In genomic region chr14:57791171-57791570, GRCm38 (mm10) we compare ENCODE assay signal across 25 mouse cellular contexts. TPM values are rescaled to one million over a fixed set of nuclear protein-coding genes. Genes with fewer than 3 reads are reported as not detected.
"Had no signal": no experiment of that assay in that cellular context is flagged by ENCODE, and none has a peak within 500 bp of the region (broad histone marks: within the 10 kb centered on the region; RNA-seq: fewer than 3 reads in every experiment).

No protein-coding gene starts in this region.

- H3K4me2 ChIP-seq: liver, embryonic 13.5 days; lung, embryonic 14.5 days; midbrain, embryonic 13.5 days; neural tube, embryonic 12.5 days; neural tube, embryonic 15.5 days had no signal

- ATAC-seq: lung, postnatal 0 days; midbrain, embryonic 13.5 days had no signal

- H3K27ac ChIP-seq: liver, embryonic 13.5 days; macrophage; midbrain, embryonic 13.5 days; neural tube, embryonic 12.5 days; neural tube, embryonic 15.5 days; stomach, postnatal 0 days had no signal

- H3K9me3 ChIP-seq: liver, embryonic 13.5 days; midbrain, embryonic 13.5 days; neural tube, embryonic 12.5 days; neural tube, embryonic 15.5 days had no signal

- H3K27me3 ChIP-seq: liver, embryonic 13.5 days; midbrain, embryonic 13.5 days; neural tube, embryonic 12.5 days; neural tube, embryonic 15.5 days had no signal

- H3K9ac ChIP-seq: liver, embryonic 13.5 days; lung, embryonic 14.5 days; midbrain, embryonic 13.5 days; neural tube, embryonic 12.5 days; neural tube, embryonic 15.5 days had no signal

- H3K36me3 ChIP-seq: liver, embryonic 13.5 days; midbrain, embryonic 13.5 days; neural tube, embryonic 12.5 days; neural tube, embryonic 15.5 days had no signal

- H3K4me1 ChIP-seq: liver, embryonic 13.5 days; midbrain, embryonic 13.5 days; neural tube, embryonic 12.5 days; neural tube, embryonic 15.5 days had no signal

- H3K4me3 ChIP-seq: liver, embryonic 13.5 days; midbrain, embryonic 13.5 days; neural tube, embryonic 12.5 days; neural tube, embryonic 15.5 days had no signal

- DNase-seq: kidney, adult 9 months; kidney, postnatal 14 days; kidney, postnatal 4 days; layer of hippocampus, adult 9-11 months; liver, embryonic 13.5 days; lung, embryonic 14.5 days; right cerebral cortex, adult 18-20 months; right cerebral cortex, postnatal 14 days; right cerebral cortex, postnatal 4 days; thymus, postnatal 36 days had no signal

RNA-seq across cellular contexts. Expression of gene Ska3, which starts 34.8 kb away (rescaled TPM):
- polyA plus RNA-seq: liver, adult 2 months had no signal

RNA-seq across cellular contexts. Expression of gene Gm49361, which starts 45.3 kb away (rescaled TPM):
- total RNA-seq: left cerebral cortex, postnatal 36 days; liver, adult 2 months; midbrain, postnatal 0 days had no signal
- polyA plus RNA-seq: kidney, embryonic 16.5 days; limb, embryonic 11.5 days; limb, embryonic 14.5 days; liver, adult 2 months; liver, embryonic 13.5 days; liver, embryonic 16.5 days; lung, embryonic 14.5 days; lung, postnatal 0 days; macrophage; midbrain, embryonic 13.5 days; midbrain, postnatal 0 days; neural tube, embryonic 12.5 days; neural tube, embryonic 15.5 days; stomach, embryonic 14.5 days; stomach, postnatal 0 days; urinary bladder, adult 2 months had no signal
